Mouse (Mus musculus) cortical plate, adult 2 months (tissue): ENCODE measurements around the gene Mbnl2.

Experiments
- CTCF ChIP-seq: fragments of 200-500 bp; IDR thresholded peaks from 2 replicates; pipeline ENCODE4 v1.5.1; 2011; ENCODE audit warnings: mild to moderate bottlenecking, control low read depth, low read length; ENCODE audit not compliant: insufficient read depth; ENCODE audit errors: extremely low read depth
- POLR2A ChIP-seq: fragments of 200-500 bp; IDR thresholded peaks from 2 replicates; pipeline ENCODE4 v1.6.1; 2011; ENCODE audit warnings: mild to moderate bottlenecking, low read length, control low read depth; ENCODE audit not compliant: insufficient read depth; ENCODE audit errors: extremely low read depth

- no peak for TF ChIP-seq POLR2A
- no peak for TF ChIP-seq CTCF
Measured at GRCm38 (mm10) chr14:120478641-120479341, 203.3 kb downstream of the Mbnl2 start.
